Mouse (Mus musculus): ENCODE results near the gene Camta1.

The Camta1 gene

DNA sequence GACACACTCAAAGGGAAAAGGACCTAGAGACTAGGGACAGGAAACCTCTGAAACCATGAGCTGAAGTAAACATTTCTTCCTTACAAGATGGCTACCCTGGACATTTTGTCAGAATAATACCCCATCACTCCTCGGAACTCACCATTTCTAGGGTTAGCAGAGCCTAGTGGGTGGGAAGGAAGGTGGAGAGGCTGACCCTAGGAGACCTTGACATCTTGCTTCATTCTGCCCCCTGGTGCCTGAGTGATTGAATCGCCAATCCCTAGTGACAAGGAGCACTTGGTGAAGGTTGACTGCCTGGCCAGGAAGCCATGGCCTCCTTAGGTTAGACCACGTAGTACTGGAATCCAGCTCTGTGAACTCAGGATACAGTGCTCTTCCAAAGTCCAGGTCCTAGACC lies 576.2 kb downstream of the Camta1 start:
- Histone ChIP-seq H3K4me1 (replicated peaks; ENCODE audit: low read depth, low read length) (peaks cover 3% of the 10 kb centered on the region; the same call in 1 of the 2 replicates), H3K27me3 (ENCODE audit: insufficient read depth, low read length) (peaks cover 8% of the 10 kb centered on the region; the same call in 1 of the 2 replicates), H3K9me3 (ENCODE audit: low read length) (no peaks in the 10 kb centered on the region), H3K4me3 (replicated peaks; ENCODE audit: low read length) (no peak overlapping the region), H3K36me3 (ENCODE audit: insufficient read depth, low read length) (no peaks in the 10 kb centered on the region)
- TF ChIP-seq CTCF (conservative IDR thresholded peaks at IDR 0.05; ENCODE audit: low read length): peak; percentile 55
- no peak for TF ChIP-seq NANOG (IDR thresholded peaks at IDR 0.05; ENCODE audit: borderline replicate concordance, low read length)

- Histone ChIP-seq H3K36me3 (ENCODE audit: insufficient read depth, low read length) (no peaks in the 10 kb centered on the region), H3K9me3 (ENCODE audit: low read length) (no peaks in the 10 kb centered on the region), H3K4me1 (replicated peaks; ENCODE audit: low read depth, low read length) (peaks cover 3% of the 10 kb centered on the region; the same call in 1 of the 2 replicates), H3K4me3 (replicated peaks; ENCODE audit: low read length) (no peak overlapping the region), H3K27me3 (ENCODE audit: insufficient read depth, low read length) (peaks cover 8% of the 10 kb centered on the region; the same call in 1 of the 2 replicates)
- TF ChIP-seq POU5F1 (IDR thresholded peaks at IDR 0.05; ENCODE audit: borderline replicate concordance, low read length) (no peak), CTCF (conservative IDR thresholded peaks at IDR 0.05; ENCODE audit: low read length) (peak; percentile 71)
Observed at GRCm38 (mm10) chr4:151283092-151283741, 578.5 kb downstream of the Camta1 start.

GRCm38 (mm10) chr4:151282103-151282502 lies 579.6 kb downstream of the Camta1 start:
- no peaks in the 10 kb centered on the region for H3K9me3 ChIP-seq (ENCODE audit: low read length)
- peaks cover 6% of the 10 kb centered on the region; the same call in 1 of the 2 replicates for H3K27me3 ChIP-seq (ENCODE audit: insufficient read depth, low read length)
- no peak for TF ChIP-seq POU5F1 (IDR thresholded peaks at IDR 0.05; ENCODE audit: borderline replicate concordance, low read length)
- TF ChIP-seq NANOG (IDR thresholded peaks at IDR 0.05; ENCODE audit: borderline replicate concordance, low read length): no peak
- no peak for TF ChIP-seq CTCF (conservative IDR thresholded peaks at IDR 0.05; ENCODE audit: low read length)
- H3K36me3 ChIP-seq (ENCODE audit: insufficient read depth, low read length): no peaks in the 10 kb centered on the region
- H3K4me3 ChIP-seq (replicated peaks; ENCODE audit: low read length): no peak overlapping the region
- H3K4me1 ChIP-seq (replicated peaks; ENCODE audit: low read depth, low read length): peaks cover 3% of the 10 kb centered on the region; the same call in 1 of the 2 replicates

GRCm38 (mm10) chr4:151275292-151275691 lies 586.4 kb downstream of the Camta1 start:
- no peaks in the 10 kb centered on the region for H3K4me1 ChIP-seq (replicated peaks; ENCODE audit: low read depth, low read length)
- no peaks in the 10 kb centered on the region for H3K9me3 ChIP-seq (ENCODE audit: low read length)
- no peaks in the 10 kb centered on the region for H3K36me3 ChIP-seq (ENCODE audit: insufficient read depth, low read length)
- no peak overlapping the region for H3K4me3 ChIP-seq (replicated peaks; ENCODE audit: low read length)
- H3K27me3 ChIP-seq (ENCODE audit: insufficient read depth, low read length): peaks cover 4% of the 10 kb centered on the region
- no peak for TF ChIP-seq POU5F1 (IDR thresholded peaks at IDR 0.05; ENCODE audit: borderline replicate concordance, low read length)
- no peak for TF ChIP-seq CTCF (conservative IDR thresholded peaks at IDR 0.05; ENCODE audit: low read length)
- no peak for TF ChIP-seq NANOG (IDR thresholded peaks at IDR 0.05; ENCODE audit: borderline replicate concordance, low read length)

GRCm38 (mm10) chr4:151263786-151264414 lies 597.8 kb downstream of the Camta1 start:
- Histone ChIP-seq H3K9me3 (ENCODE audit: low read length) (peaks cover 6% of the 10 kb centered on the region), H3K36me3 (ENCODE audit: insufficient read depth, low read length) (no peaks in the 10 kb centered on the region), H3K27me3 (ENCODE audit: insufficient read depth, low read length) (peaks cover 3% of the 10 kb centered on the region), H3K4me1 (replicated peaks; ENCODE audit: low read depth, low read length) (peaks cover 34% of the 10 kb centered on the region), H3K4me3 (replicated peaks; ENCODE audit: low read length) (no peak overlapping the region)
- TF ChIP-seq NANOG (IDR thresholded peaks at IDR 0.05; ENCODE audit: borderline replicate concordance, low read length): no peak
- no peak for TF ChIP-seq POU5F1 (IDR thresholded peaks at IDR 0.05; ENCODE audit: borderline replicate concordance, low read length)
- TF ChIP-seq CTCF (conservative IDR thresholded peaks at IDR 0.05; ENCODE audit: low read length): no peak

DNA sequence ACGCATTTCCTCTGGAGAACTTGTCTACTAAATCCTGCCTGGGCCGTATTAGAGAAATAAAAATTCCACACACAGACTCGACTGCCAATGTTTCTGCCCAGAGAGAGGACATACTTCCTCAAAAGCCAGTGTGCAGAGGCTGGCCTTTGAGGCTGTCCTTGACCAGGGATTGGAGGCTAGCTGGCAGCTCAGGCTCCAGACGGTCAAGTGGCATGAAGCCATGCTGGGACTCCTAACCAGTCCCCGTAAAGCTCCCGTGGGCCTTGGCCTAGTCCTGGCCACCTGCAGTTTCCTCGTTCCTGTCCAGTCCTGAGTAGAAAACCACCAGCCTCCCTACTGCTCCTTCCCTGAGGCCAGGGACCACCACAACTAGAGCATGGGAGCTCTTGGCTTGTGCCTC lies 598.6 kb downstream of the Camta1 start:
- no peak for TF ChIP-seq NANOG (IDR thresholded peaks at IDR 0.05; ENCODE audit: borderline replicate concordance, low read length)
- no peak for TF ChIP-seq POU5F1 (IDR thresholded peaks at IDR 0.05; ENCODE audit: borderline replicate concordance, low read length)
- no peak for TF ChIP-seq CTCF (conservative IDR thresholded peaks at IDR 0.05; ENCODE audit: low read length)
- Histone ChIP-seq H3K27me3 (ENCODE audit: insufficient read depth, low read length) (peaks cover 3% of the 10 kb centered on the region), H3K9me3 (ENCODE audit: low read length) (peaks cover 8% of the 10 kb centered on the region), H3K36me3 (ENCODE audit: insufficient read depth, low read length) (no peaks in the 10 kb centered on the region), H3K4me3 (replicated peaks; ENCODE audit: low read length) (no peak overlapping the region), H3K4me1 (replicated peaks; ENCODE audit: low read depth, low read length) (peaks cover 34% of the 10 kb centered on the region)

DNA sequence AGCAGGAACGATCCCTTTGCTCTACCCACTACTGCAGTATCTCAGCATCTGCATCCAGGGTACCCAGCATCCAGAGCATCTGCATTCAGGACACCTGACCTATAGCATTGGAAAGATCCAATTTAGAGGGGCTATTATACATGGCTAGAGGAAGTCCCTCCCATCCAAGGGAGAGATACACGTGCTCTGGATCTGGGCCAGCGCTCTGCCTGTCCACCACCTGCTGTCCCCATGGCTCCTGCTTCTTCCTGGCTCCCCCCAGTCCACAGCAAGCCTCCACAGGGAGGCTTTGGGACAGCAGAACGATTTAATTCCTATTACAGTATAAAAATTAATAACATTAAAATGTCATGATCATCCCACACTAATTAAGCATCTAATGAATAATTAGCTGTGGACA lies 605.1 kb downstream of the Camta1 start:
- H3K27me3 ChIP-seq (ENCODE audit: insufficient read depth, low read length): peaks cover 5% of the 10 kb centered on the region; the same call in 1 of the 2 replicates
- H3K36me3 ChIP-seq (ENCODE audit: insufficient read depth, low read length): no peaks in the 10 kb centered on the region
- no peak for TF ChIP-seq NANOG (IDR thresholded peaks at IDR 0.05; ENCODE audit: borderline replicate concordance, low read length)
- TF ChIP-seq POU5F1 (IDR thresholded peaks at IDR 0.05; ENCODE audit: borderline replicate concordance, low read length): no peak
- TF ChIP-seq CTCF (conservative IDR thresholded peaks at IDR 0.05; ENCODE audit: low read length): no peak
- peaks cover 19% of the 10 kb centered on the region for H3K4me1 ChIP-seq (replicated peaks; ENCODE audit: low read depth, low read length)
- H3K4me3 ChIP-seq (replicated peaks; ENCODE audit: low read length): no peak overlapping the region
- H3K9me3 ChIP-seq (ENCODE audit: low read length): peaks cover 8% of the 10 kb centered on the region

DNA sequence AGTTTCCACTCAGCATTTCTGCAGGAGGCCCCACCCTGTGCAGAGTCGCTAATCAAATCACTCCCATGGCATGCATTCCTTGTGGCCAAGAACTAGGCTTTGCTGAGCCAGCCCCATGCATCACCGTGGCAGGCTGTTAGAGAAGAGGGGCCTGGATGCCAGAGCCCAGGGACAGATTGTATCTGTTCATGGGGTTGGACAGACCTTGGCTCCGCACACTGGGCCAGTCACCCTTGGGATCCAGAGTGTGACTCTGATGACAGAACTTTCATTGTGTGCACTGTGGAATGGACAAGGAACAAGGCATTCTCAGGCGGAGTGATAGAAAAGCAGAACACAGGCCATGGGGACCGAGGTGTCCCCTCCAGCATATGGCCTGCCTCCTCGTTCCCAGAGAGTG lies 610.9 kb downstream of the Camta1 start:
- Histone ChIP-seq H3K4me1 (replicated peaks; ENCODE audit: low read depth, low read length) (no peaks in the 10 kb centered on the region), H3K9me3 (ENCODE audit: low read length) (no peaks in the 10 kb centered on the region), H3K4me3 (replicated peaks; ENCODE audit: low read length) (no peak overlapping the region), H3K27me3 (ENCODE audit: insufficient read depth, low read length) (peaks cover 5% of the 10 kb centered on the region; the same call in 1 of the 2 replicates), H3K36me3 (ENCODE audit: insufficient read depth, low read length) (no peaks in the 10 kb centered on the region)
- no peak for TF ChIP-seq POU5F1 (IDR thresholded peaks at IDR 0.05; ENCODE audit: borderline replicate concordance, low read length)
- TF ChIP-seq NANOG (IDR thresholded peaks at IDR 0.05; ENCODE audit: borderline replicate concordance, low read length): no peak
- no peak for TF ChIP-seq CTCF (conservative IDR thresholded peaks at IDR 0.05; ENCODE audit: low read length)
